Mouse (Mus musculus) limb, embryonic 11.5 days (tissue): ENCODE results near the gene Sfswap. TPM values are rescaled to one million over a fixed set of nuclear protein-coding genes. Genes with fewer than 3 reads are reported as not detected.

Experiments
- ATAC-seq: fragments of 200-750 bp; cut with Nextera tagmentation; 2 replicates; pipeline ENCODE4 v1.8.0; 2017; ENCODE audit warnings: low read depth; ENCODE audit not compliant: insufficient number of reproducible peaks, low FRiP score, low TSS enrichment
- DNase-seq: peaks from one replicate; pipeline ENCODE4 v3.0.0-alpha.2; 2015; ENCODE audit warnings: low spot score
- H3K27ac ChIP-seq: fragments of 300-500 bp; sonication (generic); replicated peaks from 2 replicates; pipeline ENCODE4 v1.5.1; 2014; ENCODE audit warnings: low read depth, mild to moderate bottlenecking, low read length
- H3K27me3 ChIP-seq: fragments of 300-500 bp; sonication (generic); 2 replicates; pipeline ENCODE4 v1.6.1; 2014; ENCODE audit warnings: mild to moderate bottlenecking, low read length, mixed read lengths; ENCODE audit not compliant: control insufficient read depth, insufficient read depth
- H3K36me3 ChIP-seq: fragments of 300-500 bp; sonication (generic); 2 replicates; pipeline ENCODE4 v1.6.1; 2014; ENCODE audit warnings: mild to moderate bottlenecking, low read length, moderate library complexity, mixed read lengths; ENCODE audit not compliant: control insufficient read depth, insufficient read depth
- H3K4me1 ChIP-seq: fragments of 300-500 bp; sonication (generic); 2 replicates; pipeline ENCODE4 v1.6.1; 2014; ENCODE audit warnings: low read length, mixed read lengths; ENCODE audit not compliant: control insufficient read depth, insufficient read depth
- H3K4me2 ChIP-seq: fragments of 300-500 bp; sonication (generic); 2 replicates; pipeline ENCODE4 v1.6.1; 2014; ENCODE audit warnings: low read depth, mild to moderate bottlenecking, moderate library complexity; ENCODE audit not compliant: severe bottlenecking
- H3K4me3 ChIP-seq: fragments of 300-500 bp; sonication (generic); 2 replicates; pipeline ENCODE4 v1.5.1; 2014; ENCODE audit warnings: low read depth, low read length
- H3K9ac ChIP-seq: fragments of 300-500 bp; sonication (generic); 2 replicates; pipeline ENCODE4 v1.6.1; 2014; ENCODE audit warnings: mild to moderate bottlenecking, low read length
- H3K9me3 ChIP-seq: fragments of 300-500 bp; sonication (generic); 2 replicates; pipeline ENCODE4 v1.6.1; 2016; ENCODE audit warnings: low read length; ENCODE audit not compliant: control insufficient read depth
- WGBS: fragments of 180-500 bp; shearing (Covaris S2); extraction: QIAGEN DNeasy Blood & Tissue Kit; methylation state at CpG from one replicate; pipeline ENCODE4 v1.1.7; 2014; 5-methylcytosine and 5-hydroxymethylcytosine counted together
- polyA plus RNA-seq: library from polyadenylated mRNA; unstranded; fragments of >200 nt; fragmentation: Nextera tagmentation; extraction: Ambion mirVana; gene quantifications from 2 replicates; pipeline ENCODE4 v1.2.1, GENCODE M21; 2014

Sfswap gene
- polyA plus RNA-seq, 1 experiment from 2014 or later = 60.7 TPM

DNA sequence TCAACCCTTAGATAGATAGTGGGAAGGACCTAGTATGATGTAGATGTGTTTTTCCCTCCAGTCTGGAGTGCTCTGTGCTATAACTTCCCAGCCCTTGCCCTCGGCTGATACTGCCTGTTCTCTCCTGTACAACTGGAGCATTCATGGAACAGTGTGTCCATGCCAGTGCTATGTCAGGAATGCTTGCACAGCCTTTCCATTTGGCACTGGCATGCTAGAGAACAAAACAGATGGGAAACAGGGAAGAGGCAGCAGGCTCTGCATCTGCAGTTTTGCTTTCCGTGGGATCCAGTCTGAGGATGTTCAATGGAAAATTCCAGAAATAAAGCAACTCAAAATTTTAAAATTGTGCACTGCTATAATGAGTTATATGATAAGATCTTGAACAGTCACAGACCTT lies 33.5 kb downstream of the Sfswap start:
- no peak for DNase-seq
- Histone ChIP-seq H3K4me1 (no peaks in the 10 kb centered on the region), H3K27ac (no peak overlapping the region), H3K27me3 (no peaks in the 10 kb centered on the region), H3K4me3 (no peak overlapping the region), H3K4me2 (no peak overlapping the region), H3K9me3 (no peaks in the 10 kb centered on the region), H3K36me3 (peaks cover 18% of the 10 kb centered on the region), H3K9ac (no peak overlapping the region)
- WGBS = 96% methylated on average over 2 of the region's 2 CpGs
- no peak for ATAC-seq

DNA sequence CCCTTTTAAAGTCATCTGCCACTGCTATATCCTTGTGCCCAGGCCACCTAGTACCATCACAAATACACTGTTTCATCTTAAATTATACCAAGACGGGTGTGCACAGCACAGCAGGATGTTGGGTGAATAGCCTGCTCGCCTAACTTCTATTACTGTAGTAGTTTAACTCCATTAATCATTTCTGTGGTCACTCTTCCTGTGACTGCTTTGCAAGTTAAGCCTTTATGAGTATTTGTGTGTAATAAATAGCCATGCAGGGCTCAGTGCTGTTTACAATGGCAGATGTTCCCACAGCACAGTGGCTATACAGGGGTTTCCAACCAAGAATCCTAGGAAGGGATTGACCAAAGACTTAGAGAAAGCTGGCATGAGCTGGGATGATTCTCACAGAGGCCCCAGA lies 34.0 kb downstream of the Sfswap start:
- Histone ChIP-seq H3K36me3 (peaks cover 18% of the 10 kb centered on the region), H3K27me3 (no peaks in the 10 kb centered on the region), H3K9me3 (no peaks in the 10 kb centered on the region), H3K27ac (no peak overlapping the region), H3K4me3 (no peak overlapping the region), H3K4me1 (no peaks in the 10 kb centered on the region), H3K9ac (no peak overlapping the region), H3K4me2 (no peak overlapping the region)
- 87% methylated on average over 2 of the region's 2 CpGs for WGBS
- no peak for ATAC-seq
- DNase-seq = no peak

DNA sequence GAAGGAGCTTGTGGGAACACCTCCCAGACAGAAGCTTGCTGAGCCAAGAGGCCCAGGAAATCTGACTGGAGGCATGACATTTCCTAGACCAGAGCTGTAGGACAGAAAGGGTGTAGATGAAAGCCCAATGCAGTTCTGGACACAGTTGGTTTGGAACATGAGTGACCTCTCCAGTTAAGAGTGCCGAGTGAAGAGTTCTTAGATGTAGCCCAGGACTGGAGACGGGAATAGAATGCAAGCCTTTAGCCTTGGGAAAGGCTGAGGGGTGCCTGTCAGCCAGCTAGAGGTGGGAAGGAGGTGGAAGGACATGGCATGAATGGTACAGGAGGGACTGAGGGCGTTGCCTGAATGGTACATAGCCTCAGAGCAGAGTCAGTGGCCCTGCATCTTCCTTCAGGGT lies 34.4 kb downstream of the Sfswap start:
- Histone ChIP-seq H3K4me1 (no peaks in the 10 kb centered on the region), H3K4me3 (no peak overlapping the region), H3K9me3 (no peaks in the 10 kb centered on the region), H3K36me3 (peaks cover 20% of the 10 kb centered on the region), H3K27ac (no peak overlapping the region), H3K27me3 (no peaks in the 10 kb centered on the region), H3K9ac (no peak overlapping the region), H3K4me2 (no peak overlapping the region)
- ATAC-seq = no peak
- no peak for DNase-seq
- WGBS = 95% methylated on average over 3 of the region's 3 CpGs

DNA sequence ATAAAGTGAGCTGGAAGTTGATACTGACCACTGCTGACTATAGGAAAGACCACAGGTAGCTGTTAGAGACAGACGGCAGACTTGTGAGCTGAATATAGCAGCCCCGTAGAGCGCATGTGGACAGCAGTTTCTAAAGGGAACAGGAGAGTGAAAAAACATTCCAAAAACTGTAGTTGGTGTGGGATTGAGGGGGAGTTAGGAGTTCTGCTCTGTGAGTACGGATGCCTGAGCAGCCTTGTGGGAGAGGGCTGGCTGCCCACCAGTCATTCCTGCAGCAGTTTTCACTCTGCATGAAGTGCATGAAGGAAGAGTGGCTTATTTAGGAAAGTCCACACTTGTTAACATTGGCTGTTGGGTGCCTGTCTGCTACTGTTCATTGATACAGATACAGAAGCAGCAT lies 37.8 kb downstream of the Sfswap start:
- H3K9me3 ChIP-seq = no peaks in the 10 kb centered on the region
- H3K4me2 ChIP-seq = no peak overlapping the region
- DNase-seq = no peak
- H3K27ac ChIP-seq = no peak overlapping the region
- no peak overlapping the region for H3K4me3 ChIP-seq
- no peaks in the 10 kb centered on the region for H3K4me1 ChIP-seq
- H3K9ac ChIP-seq = no peak overlapping the region
- H3K36me3 ChIP-seq = peaks cover 37% of the 10 kb centered on the region
- ATAC-seq = no peak
- WGBS = 94% methylated on average over 4 of the region's 4 CpGs
- H3K27me3 ChIP-seq = no peaks in the 10 kb centered on the region

DNA sequence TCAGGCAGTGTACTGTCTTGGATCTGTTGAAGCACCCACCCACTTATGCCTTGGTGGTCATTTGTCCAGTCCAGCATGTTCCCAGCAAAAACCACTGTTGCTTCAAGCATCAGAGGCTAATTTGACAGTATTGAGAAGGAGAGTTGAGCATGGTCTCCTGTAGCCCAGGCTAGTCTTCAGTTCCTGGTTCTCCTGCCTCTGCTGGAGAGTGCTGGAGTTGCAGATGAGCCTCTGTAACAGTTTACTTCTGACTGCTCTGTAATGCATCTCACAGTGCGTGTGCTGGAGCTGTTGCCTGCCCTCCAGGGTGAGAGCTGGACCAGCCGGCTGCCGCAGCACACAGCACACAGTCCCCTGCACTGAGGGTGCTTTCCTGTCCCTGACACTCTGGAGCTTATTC lies 41.2 kb downstream of the Sfswap start:
- Histone ChIP-seq H3K4me1 (no peaks in the 10 kb centered on the region), H3K27me3 (no peaks in the 10 kb centered on the region), H3K9ac (no peak overlapping the region), H3K9me3 (no peaks in the 10 kb centered on the region), H3K4me2 (no peak overlapping the region), H3K4me3 (no peak overlapping the region), H3K36me3 (peaks cover 28% of the 10 kb centered on the region), H3K27ac (no peak overlapping the region)
- no peak for DNase-seq
- 91% methylated on average over 3 of the region's 3 CpGs for WGBS
- no peak for ATAC-seq

DNA sequence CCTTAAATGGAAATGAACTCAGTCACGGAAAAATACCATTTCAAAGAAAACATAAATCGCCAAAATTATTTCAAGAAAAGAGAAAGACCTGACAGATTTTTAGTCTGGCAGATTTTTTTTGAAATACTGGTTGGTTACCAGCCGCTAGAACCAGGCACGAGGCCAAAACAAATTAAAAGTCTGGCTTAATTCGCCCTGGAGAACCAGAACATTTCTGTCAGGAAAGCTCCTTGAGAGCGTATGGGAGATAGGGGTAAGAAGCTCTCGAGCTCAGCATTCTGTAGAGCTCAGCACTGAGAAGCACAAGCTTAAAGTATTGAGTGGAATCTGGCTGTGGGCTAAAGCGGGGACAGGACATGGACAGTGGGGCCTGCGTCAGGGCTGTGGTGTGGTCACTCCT lies 44.8 kb downstream of the Sfswap start:
- WGBS = 96% methylated on average over 9 of the region's 9 CpGs
- peaks cover 32% of the 10 kb centered on the region for H3K36me3 ChIP-seq
- no peaks in the 10 kb centered on the region for H3K4me1 ChIP-seq

DNA sequence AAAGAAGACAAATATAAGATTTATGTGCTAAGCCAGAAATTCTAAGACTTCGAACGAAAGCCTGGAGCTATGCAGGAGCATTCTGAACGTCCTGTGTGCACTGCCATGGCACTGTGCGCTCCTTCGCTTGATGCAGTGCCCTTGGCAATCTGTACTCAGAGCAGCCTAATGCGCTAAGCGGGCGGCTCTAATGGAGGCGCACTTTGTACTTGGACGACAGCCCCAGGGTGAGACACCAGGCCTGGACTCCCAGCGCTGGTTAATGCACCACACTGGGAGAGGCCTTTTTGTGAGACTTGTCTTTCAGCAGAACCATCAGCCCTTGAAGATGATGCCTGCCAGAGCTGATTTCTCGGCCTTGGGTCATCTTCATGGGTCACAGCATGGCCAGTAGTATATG lies 48.7 kb downstream of the Sfswap start:
- Histone ChIP-seq H3K4me1 (no peaks in the 10 kb centered on the region), H3K27ac (no peak overlapping the region), H3K9me3 (no peaks in the 10 kb centered on the region), H3K9ac (no peak overlapping the region), H3K27me3 (no peaks in the 10 kb centered on the region), H3K4me2 (no peak overlapping the region), H3K36me3 (peaks cover 29% of the 10 kb centered on the region; the same call in 1 of the 2 replicates), H3K4me3 (no peak overlapping the region)
- WGBS = 94% methylated on average over 12 of the region's 12 CpGs
- DNase-seq = no peak
- ATAC-seq = no peak

More for the DNA sequence above, 44.8 kb downstream of the Sfswap start:
- DNase-seq = no peak
- Histone ChIP-seq H3K4me2 (no peak overlapping the region), H3K4me3 (no peak overlapping the region), H3K27ac (no peak overlapping the region), H3K9ac (no peak overlapping the region), H3K9me3 (no peaks in the 10 kb centered on the region), H3K27me3 (no peaks in the 10 kb centered on the region)
- ATAC-seq = no peak

DNA sequence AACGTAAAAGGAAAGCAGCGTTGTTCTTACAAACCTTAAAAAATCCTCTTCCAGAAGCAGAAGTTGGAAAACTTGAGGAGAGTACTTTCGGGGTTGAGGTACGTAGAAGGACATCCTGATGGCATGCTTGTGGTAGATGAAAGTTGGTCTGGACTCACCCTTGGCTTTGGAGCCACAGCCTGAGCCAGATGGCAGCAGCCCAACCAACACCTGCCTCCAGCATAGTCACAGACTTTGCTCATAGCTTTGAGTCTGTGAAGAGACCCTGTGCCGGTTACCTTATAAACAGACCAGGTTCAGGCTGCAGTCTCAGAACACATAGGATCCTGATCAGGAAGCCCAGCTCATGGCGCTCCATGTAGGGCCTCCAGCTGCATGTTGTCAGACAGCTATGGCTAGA lies 49.8 kb downstream of the Sfswap start:
- H3K9ac ChIP-seq = no peak overlapping the region
- no peaks in the 10 kb centered on the region for H3K4me1 ChIP-seq
- H3K27me3 ChIP-seq = no peaks in the 10 kb centered on the region
- H3K4me3 ChIP-seq = no peak overlapping the region
- H3K4me2 ChIP-seq = no peak overlapping the region
- no peak for ATAC-seq
- DNase-seq = no peak
- H3K27ac ChIP-seq = no peak overlapping the region
- 95% methylated on average over 6 of the region's 6 CpGs for WGBS
- peaks cover 31% of the 10 kb centered on the region; the same call in 1 of the 2 replicates for H3K36me3 ChIP-seq
- H3K9me3 ChIP-seq = no peaks in the 10 kb centered on the region

DNA sequence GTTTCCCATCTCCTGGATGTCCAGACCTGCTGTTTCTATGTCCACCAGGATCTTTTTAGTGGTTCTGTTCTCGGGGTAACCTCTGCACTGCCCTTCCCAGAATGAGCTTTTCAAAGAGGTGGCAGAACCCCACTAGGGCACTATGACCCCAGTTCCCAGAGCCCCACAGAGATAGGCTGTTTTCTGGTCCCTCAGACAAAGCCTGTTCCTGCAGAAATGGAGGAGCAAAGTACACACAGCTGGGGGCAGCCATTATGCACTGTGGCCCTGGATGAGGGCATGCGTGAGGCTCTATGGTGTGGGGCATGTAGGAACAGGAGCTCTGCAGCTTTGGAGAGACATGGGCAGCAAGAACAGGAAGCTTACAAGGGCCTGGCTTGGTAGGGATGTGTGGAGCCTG lies 51.0 kb downstream of the Sfswap start:
- Histone ChIP-seq H3K36me3 (peaks cover 32% of the 10 kb centered on the region; the same call in 1 of the 2 replicates), H3K9me3 (no peaks in the 10 kb centered on the region), H3K9ac (no peak overlapping the region), H3K4me2 (no peak overlapping the region), H3K27me3 (no peaks in the 10 kb centered on the region), H3K4me3 (no peak overlapping the region), H3K4me1 (no peaks in the 10 kb centered on the region), H3K27ac (no peak overlapping the region)
- ATAC-seq (no peak), DNase-seq (no peak)
- 93% methylated on average over 2 of the region's 2 CpGs for WGBS
